Mouse (Mus musculus): ENCODE data around the gene Per2.

GRCm38 (mm10) chr1:91450851-91451250 is 8.3 kb downstream of the Per2 start:
- TF ChIP-seq CTCF (IDR thresholded peaks at IDR 0.05) (no peak), EP300 (IDR thresholded peaks at IDR 0.05) (no peak)
